Mouse (Mus musculus): Measurements from ENCODE around the gene Scaf1. TPM values are rescaled to one million over a fixed set of nuclear protein-coding genes. Genes with fewer than 3 reads are reported as not detected.
A peak's percentile ranks its signal among the peaks of the same experiment; 100 is the strongest.

The Scaf1 gene
- polyA plus RNA-seq, 1 experiment = 73.0 TPM

- H3K4me1 ChIP-seq (ENCODE audit: control insufficient read depth, insufficient read depth, insufficient read length, low read length) = peaks cover 7% of the 10 kb centered on the region
- no peak overlapping the region for H3K4me3 ChIP-seq (ENCODE audit: low read depth, low read length)
- H3K27me3 ChIP-seq (ENCODE audit: control insufficient read depth, insufficient read depth, low read length) = no peaks in the 10 kb centered on the region
- TF ChIP-seq CTCF (IDR thresholded peaks at IDR 0.05; ENCODE audit: extremely low read depth, insufficient read length, insufficient replicate concordance, low read depth, low read length) = no peak
- TF ChIP-seq POLR2A (IDR thresholded peaks at IDR 0.05; ENCODE audit: low read depth, low read length) = no peak
- H3K36me3 ChIP-seq (ENCODE audit: control insufficient read depth, insufficient read depth, low read length) = peaks cover 3% of the 10 kb centered on the region; the same call in 1 of the 2 replicates
- WGBS = 78% methylated on average over 14 of the region's 14 CpGs
- H3K27ac ChIP-seq (ENCODE audit: insufficient read depth, low read depth, low read length) = no peak overlapping the region
Measured at GRCm38 (mm10) chr7:45056329-45056971, 40.3 kb upstream of the Scaf1 start.

GRCm38 (mm10) chr7:45053931-45054510 is 37.9 kb upstream of the Scaf1 start:
- peak overlapping the region; percentile 80 for H3K27ac ChIP-seq (ENCODE audit: insufficient read depth, low read depth, low read length)
- H3K4me3 ChIP-seq (ENCODE audit: low read depth, low read length) = peak overlapping the region; percentile 98
- peaks cover 8% of the 10 kb centered on the region for H3K4me1 ChIP-seq (ENCODE audit: control insufficient read depth, insufficient read depth, insufficient read length, low read length)
- no peaks in the 10 kb centered on the region for H3K27me3 ChIP-seq (ENCODE audit: control insufficient read depth, insufficient read depth, low read length)
- H3K36me3 ChIP-seq (ENCODE audit: control insufficient read depth, insufficient read depth, low read length) = peaks cover 14% of the 10 kb centered on the region
- under 1% methylated on average over 33 of the region's 33 CpGs for WGBS
- TF ChIP-seq POLR2A (IDR thresholded peaks at IDR 0.05; ENCODE audit: low read depth, low read length) = peak; percentile 56
- TF ChIP-seq CTCF (IDR thresholded peaks at IDR 0.05; ENCODE audit: extremely low read depth, insufficient read length, insufficient replicate concordance, low read depth, low read length) = no peak

- H3K27me3 ChIP-seq (ENCODE audit: control insufficient read depth, insufficient read depth, low read length) = no peaks in the 10 kb centered on the region
- TF ChIP-seq POLR2A (IDR thresholded peaks at IDR 0.05; ENCODE audit: low read depth, low read length) (no peak; the same call in 1 of the 2 replicates), CTCF (IDR thresholded peaks at IDR 0.05; ENCODE audit: extremely low read depth, insufficient read length, insufficient replicate concordance, low read depth, low read length) (no peak)
- H3K4me1 ChIP-seq (ENCODE audit: control insufficient read depth, insufficient read depth, insufficient read length, low read length) = peaks cover 8% of the 10 kb centered on the region
- peak overlapping the region; percentile 80 for H3K27ac ChIP-seq (ENCODE audit: insufficient read depth, low read depth, low read length)
- peak overlapping the region; percentile 98 for H3K4me3 ChIP-seq (ENCODE audit: low read depth, low read length)
- H3K36me3 ChIP-seq (ENCODE audit: control insufficient read depth, insufficient read depth, low read length) = peaks cover 18% of the 10 kb centered on the region
- under 1% methylated on average over 50 of the region's 59 CpGs for WGBS
Measured at GRCm38 (mm10) chr7:45053117-45053930, 37.2 kb upstream of the Scaf1 start.

GRCm38 (mm10) chr7:45052862-45053116 is 36.6 kb upstream of the Scaf1 start, which contains the start of gene Prr12:
TSS of gene Prr12 (minus strand) at chr7:45052881.
- Histone ChIP-seq H3K27ac (ENCODE audit: insufficient read depth, low read depth, low read length) (peak within 1 kb of the TSS; percentile 80), H3K4me1 (ENCODE audit: control insufficient read depth, insufficient read depth, insufficient read length, low read length) (peaks cover 8% of the 10 kb centered on the region), H3K27me3 (ENCODE audit: control insufficient read depth, insufficient read depth, low read length) (no peaks in the 10 kb centered on the region), H3K36me3 (ENCODE audit: control insufficient read depth, insufficient read depth, low read length) (peaks cover 23% of the 10 kb centered on the region), H3K4me3 (ENCODE audit: low read depth, low read length) (peak within 1 kb of the TSS; percentile 98)
- TF ChIP-seq CTCF (IDR thresholded peaks at IDR 0.05; ENCODE audit: extremely low read depth, insufficient read length, insufficient replicate concordance, low read depth, low read length) = no peak
- TF ChIP-seq POLR2A (IDR thresholded peaks at IDR 0.05; ENCODE audit: low read depth, low read length) = no peak
- WGBS = 0% methylated on average over 9 of the region's 18 CpGs

- Histone ChIP-seq H3K4me1 (ENCODE audit: control insufficient read depth, insufficient read depth, insufficient read length, low read length) (peaks cover 8% of the 10 kb centered on the region), H3K4me3 (ENCODE audit: low read depth, low read length) (peak overlapping the region; percentile 98), H3K27ac (ENCODE audit: insufficient read depth, low read depth, low read length) (peak overlapping the region; percentile 71), H3K36me3 (ENCODE audit: control insufficient read depth, insufficient read depth, low read length) (peaks cover 28% of the 10 kb centered on the region), H3K27me3 (ENCODE audit: control insufficient read depth, insufficient read depth, low read length) (no peaks in the 10 kb centered on the region)
- TF ChIP-seq CTCF (IDR thresholded peaks at IDR 0.05; ENCODE audit: extremely low read depth, insufficient read length, insufficient replicate concordance, low read depth, low read length) (no peak), POLR2A (IDR thresholded peaks at IDR 0.05; ENCODE audit: low read depth, low read length) (no peak)
- 1% methylated on average over 38 of the region's 38 CpGs for WGBS
Measured at GRCm38 (mm10) chr7:45052181-45052861, 36.2 kb upstream of the Scaf1 start.

- WGBS = 15% methylated on average over 13 of the region's 13 CpGs
- TF ChIP-seq POLR2A (IDR thresholded peaks at IDR 0.05; ENCODE audit: low read depth, low read length) (no peak), CTCF (IDR thresholded peaks at IDR 0.05; ENCODE audit: extremely low read depth, insufficient read length, insufficient replicate concordance, low read depth, low read length) (no peak)
Measured at GRCm38 (mm10) chr7:45051601-45051974, 35.4 kb upstream of the Scaf1 start.

More at GRCm38 (mm10) chr7:45051601-45051974, 35.4 kb upstream of the Scaf1 start:
- H3K36me3 ChIP-seq (ENCODE audit: control insufficient read depth, insufficient read depth, low read length) = peaks cover 35% of the 10 kb centered on the region
- H3K4me3 ChIP-seq (ENCODE audit: low read depth, low read length) = peak overlapping the region; percentile 98
- H3K4me1 ChIP-seq (ENCODE audit: control insufficient read depth, insufficient read depth, insufficient read length, low read length) = peaks cover 8% of the 10 kb centered on the region
- H3K27me3 ChIP-seq (ENCODE audit: control insufficient read depth, insufficient read depth, low read length) = no peaks in the 10 kb centered on the region
- H3K27ac ChIP-seq (ENCODE audit: insufficient read depth, low read depth, low read length) = no peak overlapping the region
